Mouse (Mus musculus) spleen, postnatal 10 days (tissue): Measurements from ENCODE around the gene Ccdc162.
A peak's percentile ranks its signal among the peaks of the same experiment; 100 is the strongest.

Experiments used
- DNase-seq, 2 experiments: peaks; one replicate each; pipeline ENCODE4 v3.0.0; 2021 to 2022; ENCODE audit warnings: low spot score in 2 of 2

The Ccdc162 gene

GRCm38 (mm10) chr10:41716029-41716897, at the start of gene Ccdc162:
Ccdc162 (minus strand) TSS chr10:41716634.
- DNase-seq = no peak

GRCm38 (mm10) chr10:41765586-41765985, 49.2 kb upstream of the Ccdc162 start:
- DNase-seq = no peak

GRCm38 (mm10) chr10:41763741-41764385, 47.4 kb upstream of the Ccdc162 start:
- DNase-seq = no peak

GRCm38 (mm10) chr10:41760866-41761265, 44.4 kb upstream of the Ccdc162 start:
- DNase-seq = no peak

- no peak for DNase-seq
Observed at GRCm38 (mm10) chr10:41758041-41758440, 41.6 kb upstream of the Ccdc162 start.

- DNase-seq = no peak
Observed at GRCm38 (mm10) chr10:41757226-41757625, 40.8 kb upstream of the Ccdc162 start.

GRCm38 (mm10) chr10:41751867-41752480, 35.5 kb upstream of the Ccdc162 start:
- DNase-seq = peak in 1 of 2 experiments; percentile 20

- no peak for DNase-seq
Observed at GRCm38 (mm10) chr10:41749306-41749705, 32.9 kb upstream of the Ccdc162 start.

GRCm38 (mm10) chr10:41746554-41746953, 30.1 kb upstream of the Ccdc162 start:
- DNase-seq = no peak

- DNase-seq = no peak
Observed at GRCm38 (mm10) chr10:41744006-41744405, 27.6 kb upstream of the Ccdc162 start.

GRCm38 (mm10) chr10:41740221-41740620, 23.8 kb upstream of the Ccdc162 start:
- DNase-seq = no peak

GRCm38 (mm10) chr10:41737245-41737644, 20.8 kb upstream of the Ccdc162 start:
- no peak for DNase-seq

GRCm38 (mm10) chr10:41735398-41735797, 19.0 kb upstream of the Ccdc162 start:
- DNase-seq = no peak

- DNase-seq = no peak
Observed at GRCm38 (mm10) chr10:41733214-41733613, 16.8 kb upstream of the Ccdc162 start.

- no peak for DNase-seq
Observed at GRCm38 (mm10) chr10:41731932-41732331, 15.5 kb upstream of the Ccdc162 start.

- no peak for DNase-seq
Observed at GRCm38 (mm10) chr10:41730746-41731145, 14.3 kb upstream of the Ccdc162 start.

GRCm38 (mm10) chr10:41726215-41726614, 9.8 kb upstream of the Ccdc162 start:
- DNase-seq = no peak

- no peak for DNase-seq
Observed at GRCm38 (mm10) chr10:41719587-41719986, 3.2 kb upstream of the Ccdc162 start.

GRCm38 (mm10) chr10:41715557-41715956, 877 bp downstream of the Ccdc162 start:
- DNase-seq = no peak

GRCm38 (mm10) chr10:41711467-41711866, 5.0 kb downstream of the Ccdc162 start:
- DNase-seq = no peak

- DNase-seq = no peak
Observed at GRCm38 (mm10) chr10:41710773-41711172, 5.7 kb downstream of the Ccdc162 start.

- no peak for DNase-seq
Observed at GRCm38 (mm10) chr10:41709341-41709740, 7.1 kb downstream of the Ccdc162 start.

- no peak for DNase-seq
Observed at GRCm38 (mm10) chr10:41699669-41700068, 16.8 kb downstream of the Ccdc162 start.
